Mouse (Mus musculus) heart, embryonic 12.5 days (tissue): ENCODE data around the gene Mrpl27. TPM values are rescaled to one million over a fixed set of nuclear protein-coding genes. Genes with fewer than 3 reads are reported as not detected.

Source experiments
- ATAC-seq: fragments of 200-750 bp; cut with Nextera tagmentation; 2 replicates; pipeline ENCODE4 v1.8.0; 2017; ENCODE audit warnings: moderate TSS enrichment, moderate library complexity; ENCODE audit not compliant: insufficient number of reproducible peaks, low FRiP score
- H3K27ac ChIP-seq: fragments of 300-500 bp; sonication (generic); 2 replicates; pipeline ENCODE4 v1.5.1; 2016; ENCODE audit warnings: mild to moderate bottlenecking, moderate library complexity; ENCODE audit not compliant: poor library complexity, severe bottlenecking
- H3K27me3 ChIP-seq: fragments of 300-500 bp; sonication (generic); replicated peaks from 2 replicates; pipeline ENCODE4 v1.6.1; 2016; ENCODE audit warnings: mild to moderate bottlenecking, moderate library complexity
- H3K36me3 ChIP-seq: fragments of 300-500 bp; sonication (generic); 2 replicates; pipeline ENCODE4 v1.6.1; 2016; ENCODE audit warnings: mild to moderate bottlenecking, moderate library complexity
- H3K4me1 ChIP-seq: fragments of 300-500 bp; sonication (generic); replicated peaks from 2 replicates; pipeline ENCODE4 v1.6.1; 2016; ENCODE audit warnings: mild to moderate bottlenecking
- H3K4me2 ChIP-seq: fragments of 300-500 bp; sonication (generic); 2 replicates; pipeline ENCODE4 v1.6.1; 2016; ENCODE audit warnings: mild to moderate bottlenecking, moderate library complexity
- H3K4me3 ChIP-seq: fragments of 300-500 bp; sonication (generic); 2 replicates; pipeline ENCODE4 v1.5.1; 2016; ENCODE audit warnings: mild to moderate bottlenecking
- H3K9ac ChIP-seq: fragments of 300-500 bp; sonication (generic); 2 replicates; pipeline ENCODE4 v1.6.1; 2016; ENCODE audit warnings: mild to moderate bottlenecking, moderate library complexity
- H3K9me3 ChIP-seq: fragments of 300-500 bp; sonication (generic); replicated peaks from 2 replicates; pipeline ENCODE4 v1.6.1; 2016; ENCODE audit warnings: mild to moderate bottlenecking, moderate library complexity
- WGBS: fragments of 180-500 bp; shearing (Covaris S2); methylation state at CpG from one replicate; pipeline ENCODE4 v1.1.7; 2016; 5-methylcytosine and 5-hydroxymethylcytosine counted together
- polyA plus RNA-seq: library from polyadenylated mRNA; unstranded; fragments of >200 nt; fragmentation: Nextera tagmentation; extraction: Ambion mirVana; gene quantifications from 2 replicates; pipeline ENCODE4 v1.2.1, GENCODE M21; 2016

Mrpl27 gene
- polyA plus RNA-seq, 1 experiment from 2014 or later = 128 TPM

DNA sequence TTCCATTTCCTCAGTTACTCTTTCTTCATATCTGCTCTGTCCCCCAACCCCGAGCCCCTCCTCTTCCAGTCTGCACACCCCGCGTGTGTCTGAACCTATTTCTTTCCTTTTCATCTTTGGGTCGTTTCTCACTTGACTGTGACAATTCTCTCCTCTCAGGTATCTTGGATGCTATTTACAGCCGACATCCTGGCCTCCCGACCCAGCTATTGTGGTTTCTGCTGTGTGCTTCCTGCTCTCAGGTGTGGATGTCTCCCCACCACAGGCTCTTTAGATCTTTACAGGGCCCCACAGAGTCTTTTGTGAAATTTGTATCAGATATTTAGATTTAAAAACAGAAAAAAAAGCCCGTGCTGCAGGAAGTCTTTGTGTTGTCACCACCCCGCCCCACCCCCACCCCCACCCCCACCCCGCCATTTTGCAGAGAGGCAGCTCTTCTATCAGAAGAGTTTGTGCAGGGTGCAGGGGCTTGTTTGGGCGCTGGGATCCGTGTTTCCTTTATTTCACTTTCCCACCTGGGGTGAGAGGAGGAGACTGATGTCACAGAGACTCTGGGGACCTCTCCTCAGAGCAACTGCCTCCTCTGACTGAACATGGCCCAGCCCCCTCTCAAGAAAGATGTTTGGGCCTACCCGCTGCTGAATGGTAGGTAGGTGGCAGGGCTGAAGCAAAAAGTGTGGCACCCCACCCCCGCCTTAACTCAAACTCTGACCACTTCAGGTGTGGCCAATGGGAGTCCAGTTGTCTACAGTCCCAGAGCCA is 44.3 kb downstream of the Mrpl27 start:
- 43% methylated on average over 13 of the region's 13 CpGs for WGBS
- no peak overlapping the region for H3K27ac ChIP-seq
- ATAC-seq = no peak

GRCm38 (mm10) chr11:94699399-94699798 is 45.8 kb downstream of the Mrpl27 start:
- Histone ChIP-seq H3K4me3 (no peak overlapping the region), H3K27me3 (no peaks in the 10 kb centered on the region; the same call in 1 of the 2 replicates), H3K9me3 (no peaks in the 10 kb centered on the region), H3K36me3 (no peaks in the 10 kb centered on the region), H3K9ac (no peak overlapping the region), H3K4me2 (no peak overlapping the region), H3K4me1 (peaks cover 9% of the 10 kb centered on the region), H3K27ac (no peak overlapping the region)
- ATAC-seq = no peak
- 92% methylated on average over 3 of the region's 3 CpGs for WGBS

More for the DNA sequence above, 44.3 kb downstream of the Mrpl27 start:
- no peaks in the 10 kb centered on the region; the same call in 1 of the 2 replicates for H3K27me3 ChIP-seq
- peaks cover 9% of the 10 kb centered on the region for H3K4me1 ChIP-seq
- no peaks in the 10 kb centered on the region for H3K36me3 ChIP-seq
- H3K9me3 ChIP-seq = no peaks in the 10 kb centered on the region
- H3K9ac ChIP-seq = no peak overlapping the region
- H3K4me2 ChIP-seq = no peak overlapping the region
- H3K4me3 ChIP-seq = no peak overlapping the region

- H3K4me2 ChIP-seq = no peak overlapping the region
These were observed 48.0 kb downstream of the Mrpl27 start for GRCm38 (mm10) chr11:94701401-94702215.

DNA sequence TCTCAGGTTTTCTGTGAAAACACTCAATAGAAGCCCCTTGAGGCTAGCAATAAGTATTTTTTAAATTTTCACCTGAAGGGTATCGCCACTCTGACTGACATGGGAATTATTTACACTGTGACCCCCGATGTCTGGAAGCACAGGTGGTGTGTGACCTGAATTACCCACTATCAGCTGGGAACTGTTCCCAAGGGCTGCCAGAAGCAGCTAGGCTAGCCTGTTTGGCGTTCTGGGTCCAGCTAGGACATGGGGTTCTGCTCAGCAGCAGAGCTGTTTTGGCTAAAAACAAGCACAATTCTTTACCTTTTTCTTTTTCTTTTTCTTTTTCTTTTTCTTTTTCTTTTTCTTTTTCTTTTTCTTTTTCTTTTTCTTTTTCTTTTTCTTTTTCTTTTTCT is 48.6 kb downstream of the Mrpl27 start:
- H3K9me3 ChIP-seq = no peaks in the 10 kb centered on the region
- H3K27me3 ChIP-seq = no peaks in the 10 kb centered on the region; the same call in 1 of the 2 replicates
- H3K9ac ChIP-seq = no peak overlapping the region
- no peak overlapping the region for H3K27ac ChIP-seq
- no peak overlapping the region for H3K4me2 ChIP-seq
- no peak for ATAC-seq
- no peak overlapping the region for H3K4me3 ChIP-seq
- H3K4me1 ChIP-seq = peaks cover 9% of the 10 kb centered on the region
- no peaks in the 10 kb centered on the region for H3K36me3 ChIP-seq
- WGBS = 66% methylated on average over 3 of the region's 3 CpGs

More at GRCm38 (mm10) chr11:94701401-94702215, 48.0 kb downstream of the Mrpl27 start:
- H3K4me3 ChIP-seq = no peak overlapping the region
- H3K27me3 ChIP-seq = no peaks in the 10 kb centered on the region; the same call in 1 of the 2 replicates
- no peaks in the 10 kb centered on the region for H3K36me3 ChIP-seq
- ATAC-seq = no peak
- no peaks in the 10 kb centered on the region for H3K9me3 ChIP-seq
- H3K27ac ChIP-seq = no peak overlapping the region
- H3K9ac ChIP-seq = no peak overlapping the region
- 62% methylated on average over 27 of the region's 27 CpGs for WGBS
- H3K4me1 ChIP-seq = peaks cover 9% of the 10 kb centered on the region

- no peak overlapping the region for H3K4me3 ChIP-seq
- no peak overlapping the region for H3K9ac ChIP-seq
- H3K27me3 ChIP-seq = no peaks in the 10 kb centered on the region; the same call in 1 of the 2 replicates
- ATAC-seq = no peak
- 35% methylated on average over 7 of the region's 7 CpGs for WGBS
- no peaks in the 10 kb centered on the region for H3K4me1 ChIP-seq
- H3K36me3 ChIP-seq = no peaks in the 10 kb centered on the region
- no peaks in the 10 kb centered on the region for H3K9me3 ChIP-seq
- no peak overlapping the region for H3K4me2 ChIP-seq
- no peak overlapping the region for H3K27ac ChIP-seq
These were observed 50.5 kb downstream of the Mrpl27 start for GRCm38 (mm10) chr11:94704020-94704419.

DNA sequence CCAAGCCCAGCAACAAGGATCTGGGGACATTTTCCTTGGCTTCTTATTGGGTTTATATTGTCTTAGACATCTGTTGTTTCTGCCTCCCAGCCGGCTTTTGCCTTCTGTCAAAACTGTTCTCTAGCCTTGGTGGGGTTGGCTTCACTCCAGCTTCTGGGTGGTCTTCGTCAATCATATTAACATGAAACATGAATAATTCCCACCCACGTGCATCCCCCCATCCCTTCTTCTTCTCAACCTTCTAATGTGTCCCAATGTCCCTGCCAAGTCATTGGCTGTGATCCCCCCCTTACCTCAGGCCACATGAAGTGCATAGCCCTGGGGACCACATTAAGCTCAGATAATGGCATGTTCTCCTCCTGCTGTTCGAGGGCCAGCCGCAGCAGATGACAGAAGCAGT is 50.9 kb downstream of the Mrpl27 start, which contains the start of gene Gm11541:
TSS of gene Gm11541 (minus strand) at position 28 of the 400 bp plus-strand sequence.
- WGBS = 70% methylated on average over 5 of the region's 5 CpGs
- no peak for ATAC-seq

More for the DNA sequence above, 50.9 kb downstream of the Mrpl27 start, which contains the start of gene Gm11541:
- H3K36me3 ChIP-seq = no peaks in the 10 kb centered on the region
- H3K4me3 ChIP-seq = no peak within 1 kb of the TSS
- no peak within 1 kb of the TSS for H3K9ac ChIP-seq
- H3K4me1 ChIP-seq = no peaks in the 10 kb centered on the region
- no peak within 1 kb of the TSS for H3K4me2 ChIP-seq
- H3K27ac ChIP-seq = no peak within 1 kb of the TSS
- H3K9me3 ChIP-seq = no peaks in the 10 kb centered on the region
- no peaks in the 10 kb centered on the region; the same call in 1 of the 2 replicates for H3K27me3 ChIP-seq

Other genes with a start within 250 kb of the Mrpl27 start
- gene Cacna1g, start 179.6 kb upstream of the Mrpl27 start, polyA plus RNA-seq = 1.9 and 2.7 TPM in 2 replicates
- not detected in 2 replicates for gene Spata20, start 167.6 kb upstream of the Mrpl27 start, polyA plus RNA-seq
- gene Epn3, start 153.8 kb upstream of the Mrpl27 start, polyA plus RNA-seq = 14.4 and 14.5 TPM in 2 replicates
- gene Mycbpap, start 132.0 kb upstream of the Mrpl27 start, polyA plus RNA-seq = 9.1 and 11.5 TPM in 2 replicates
- 5.1 and 5.5 TPM in 2 replicates for gene Rsad1, start 104.5 kb upstream of the Mrpl27 start, polyA plus RNA-seq
- 0.36 TPM in 1 of 2 replicates, not detected in the other for gene Chad, start 88.7 kb upstream of the Mrpl27 start, polyA plus RNA-seq
- gene Acsf2, start 51.9 kb upstream of the Mrpl27 start, polyA plus RNA-seq = 3.4 and 4.3 TPM in 2 replicates
- 178 and 180 TPM in 2 replicates for gene Lrrc59, start 24.0 kb upstream of the Mrpl27 start, polyA plus RNA-seq
- 15.3 and 15.9 TPM in 2 replicates for gene Eme1, start 197 bp downstream of the Mrpl27 start, polyA plus RNA-seq
- 16.4 and 17.8 TPM in 2 replicates for gene Xylt2, start 23.7 kb downstream of the Mrpl27 start, polyA plus RNA-seq
- gene Gm11541, start 50.7 kb downstream of the Mrpl27 start, polyA plus RNA-seq = not detected in 2 replicates
- gene Cdc34b, start 88.0 kb downstream of the Mrpl27 start, polyA plus RNA-seq = not detected in 2 replicates
- gene Tmem92, start 128.9 kb downstream of the Mrpl27 start, polyA plus RNA-seq = not detected in 2 replicates